Mouse (Mus musculus): ENCODE data around the gene Zbtb16.
A peak's percentile ranks its signal among the peaks of the same experiment; 100 is the strongest.

The Zbtb16 gene

GRCm38 (mm10) chr9:48835631-48836565 lies at the start of gene Zbtb16:
TSS of gene Zbtb16 (minus strand) at chr9:48836222.
- DNase-seq: peak; percentile 78

DNA sequence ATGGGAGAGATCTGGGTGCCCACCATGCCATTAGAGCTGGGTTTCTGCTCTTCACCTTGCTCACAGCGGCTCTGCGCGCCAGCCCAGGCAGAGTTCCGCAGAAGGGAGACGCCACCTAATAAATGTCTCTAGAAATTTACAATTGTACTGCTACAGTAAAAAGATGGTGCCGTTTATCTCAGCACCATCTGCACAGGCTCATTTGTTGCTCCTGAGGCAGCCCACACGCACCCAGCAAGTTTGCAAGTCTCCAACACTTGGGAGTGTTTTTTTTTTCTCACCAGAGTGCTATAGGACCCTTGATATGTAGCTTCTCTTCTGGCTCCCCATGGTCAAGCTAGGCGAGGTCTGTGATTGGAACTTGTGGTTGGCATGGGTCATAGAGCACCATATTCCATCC lies 36.9 kb upstream of the Zbtb16 start:
- DNase-seq: no peak

- DNase-seq: no peak
These were observed 30.6 kb upstream of the Zbtb16 start for GRCm38 (mm10) chr9:48866523-48867121.

DNA sequence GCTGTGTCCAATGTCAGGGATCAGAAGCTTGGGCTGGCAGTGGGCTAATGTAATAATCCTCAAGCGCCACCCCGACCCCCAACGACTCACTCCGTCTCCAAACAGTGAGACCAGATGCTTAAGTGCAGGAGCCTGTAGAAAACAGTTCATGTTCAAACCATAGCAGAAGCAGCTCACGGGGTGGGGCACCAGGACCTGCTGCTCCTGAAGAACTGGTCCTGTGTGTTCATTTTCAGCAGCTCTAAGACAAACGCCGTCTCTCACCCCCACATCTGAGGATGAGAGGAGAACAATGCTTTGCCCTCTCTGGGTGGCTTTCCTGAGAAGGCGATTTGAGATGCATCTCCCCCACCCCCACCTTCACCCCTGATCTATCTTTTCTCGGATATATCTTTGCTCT lies 29.2 kb upstream of the Zbtb16 start:
- no peak for DNase-seq

DNA sequence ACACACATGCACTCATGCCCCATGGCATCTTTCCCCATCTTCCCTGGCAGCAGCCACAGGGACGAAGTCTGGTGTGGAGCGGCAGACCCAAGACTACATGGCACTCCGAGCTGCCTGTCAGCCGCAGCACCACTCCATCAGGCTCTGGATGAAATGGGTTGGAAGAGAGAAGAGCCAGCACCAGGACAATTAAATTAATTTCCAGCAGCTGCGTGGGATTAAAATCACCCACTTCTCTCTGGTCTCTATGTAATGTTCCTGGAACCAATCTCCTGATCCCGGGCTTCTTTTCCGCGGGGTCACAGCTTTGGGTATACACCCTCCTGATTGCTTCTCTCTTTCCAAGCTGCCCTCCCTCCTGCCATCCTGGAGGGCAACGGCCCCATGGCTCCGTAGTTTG lies 25.5 kb upstream of the Zbtb16 start:
- DNase-seq: no peak

- DNase-seq: peak; percentile 67
These were observed 24.5 kb upstream of the Zbtb16 start for GRCm38 (mm10) chr9:48860526-48860845.

GRCm38 (mm10) chr9:48859828-48860525 lies 24.0 kb upstream of the Zbtb16 start:
- DNase-seq: no peak

- no peak for DNase-seq
These were observed 21.9 kb upstream of the Zbtb16 start for GRCm38 (mm10) chr9:48857944-48858343.

DNA sequence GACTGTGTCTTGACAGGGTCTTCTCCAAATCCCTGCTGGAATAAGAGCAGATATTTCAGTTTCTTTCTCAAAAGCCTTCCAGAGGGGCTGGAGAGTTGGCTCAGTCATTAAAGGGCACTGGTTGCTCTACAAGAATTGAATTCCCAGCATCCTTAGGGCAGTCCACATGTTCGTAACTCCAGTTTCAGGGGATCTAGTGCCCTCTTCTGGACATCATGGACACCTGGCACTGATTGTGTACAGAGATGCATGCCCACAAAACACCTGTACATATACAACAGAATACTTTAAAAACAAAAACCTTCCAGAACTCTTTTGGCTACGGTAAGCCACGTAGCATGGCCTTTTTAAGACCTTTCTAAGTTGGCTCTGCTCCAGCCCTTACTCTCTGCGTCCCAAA lies 20.2 kb upstream of the Zbtb16 start:
- no peak for DNase-seq

DNA sequence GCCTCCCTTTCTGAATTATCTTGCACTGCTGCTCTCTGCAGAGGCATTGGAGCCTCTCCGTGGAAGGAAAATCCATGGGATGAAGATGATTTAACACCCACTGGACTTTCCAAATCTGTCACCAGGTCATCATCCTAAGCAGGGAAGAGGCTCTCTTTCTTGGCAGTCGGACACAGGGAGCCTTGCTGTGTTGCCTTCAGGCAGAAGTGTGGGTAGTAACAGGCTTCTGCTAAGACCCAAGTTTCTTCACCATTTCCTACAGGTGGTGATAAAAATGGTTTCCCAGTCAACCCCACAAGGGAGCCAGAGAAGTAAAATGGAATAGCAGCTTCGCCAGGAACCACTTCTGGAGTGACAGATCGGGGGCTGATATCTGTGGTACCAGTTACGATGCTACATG lies 13.5 kb upstream of the Zbtb16 start:
- no peak for DNase-seq

DNA sequence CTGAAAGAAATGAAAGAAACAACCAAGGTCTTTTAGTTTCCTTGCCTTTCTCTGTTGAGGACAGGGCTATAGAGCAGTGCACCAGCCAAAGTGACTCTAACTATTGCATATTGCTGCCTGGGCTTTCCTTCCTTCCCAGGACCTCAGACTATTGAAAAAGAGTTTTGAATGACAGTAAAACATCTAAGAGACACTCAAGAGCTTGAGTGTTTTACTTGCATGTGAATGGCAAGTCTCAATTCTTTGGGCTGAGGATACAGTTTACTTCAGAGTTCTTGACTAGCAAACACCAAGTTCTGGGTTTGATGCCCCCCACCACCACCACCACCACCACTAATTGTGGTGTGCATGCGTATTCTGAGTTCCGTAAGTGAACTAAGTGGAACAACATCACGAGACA lies 3.5 kb upstream of the Zbtb16 start:
- no peak for DNase-seq

- no peak for DNase-seq
These were observed 2.3 kb upstream of the Zbtb16 start for GRCm38 (mm10) chr9:48838346-48838745.

DNA sequence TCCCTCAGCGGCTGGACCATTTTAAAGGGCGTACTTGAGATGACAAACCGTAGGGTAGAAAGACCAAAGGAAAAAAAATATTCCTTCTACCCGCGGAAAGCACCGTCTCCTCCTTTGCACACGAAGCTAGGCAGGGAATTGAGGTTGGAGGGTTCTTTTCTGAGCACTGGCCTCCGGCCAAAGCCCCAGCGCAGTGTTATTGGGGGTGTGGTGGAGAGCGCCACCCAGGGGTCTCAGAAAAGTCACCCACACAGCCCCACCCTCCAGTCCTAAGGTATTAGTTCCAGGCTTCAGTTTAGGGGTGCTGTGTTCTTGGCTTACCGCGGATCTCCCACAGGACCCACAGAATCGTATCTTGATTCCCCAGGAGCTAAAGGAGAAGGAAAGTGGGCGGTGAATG lies 1.2 kb upstream of the Zbtb16 start:
- no peak for DNase-seq

DNA sequence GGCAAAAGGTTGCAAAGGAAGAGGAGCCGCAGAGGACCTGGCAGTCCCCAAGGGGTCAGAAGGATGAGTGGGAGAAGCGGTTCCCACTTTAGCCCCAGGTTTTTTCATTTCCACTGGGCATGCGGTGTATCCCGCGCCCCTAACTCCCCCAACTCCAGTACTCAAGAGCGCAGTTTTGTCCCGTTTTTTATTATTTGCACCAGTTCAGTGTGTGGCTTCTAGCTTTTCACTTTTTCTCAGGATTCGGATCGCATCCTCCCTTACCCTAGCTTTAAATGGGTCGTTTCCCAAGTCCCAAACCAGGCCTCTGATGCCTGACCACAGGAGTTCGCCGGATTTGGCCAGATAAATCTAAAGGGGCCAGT lies 526 bp upstream of the Zbtb16 start:
- no peak for DNase-seq

DNA sequence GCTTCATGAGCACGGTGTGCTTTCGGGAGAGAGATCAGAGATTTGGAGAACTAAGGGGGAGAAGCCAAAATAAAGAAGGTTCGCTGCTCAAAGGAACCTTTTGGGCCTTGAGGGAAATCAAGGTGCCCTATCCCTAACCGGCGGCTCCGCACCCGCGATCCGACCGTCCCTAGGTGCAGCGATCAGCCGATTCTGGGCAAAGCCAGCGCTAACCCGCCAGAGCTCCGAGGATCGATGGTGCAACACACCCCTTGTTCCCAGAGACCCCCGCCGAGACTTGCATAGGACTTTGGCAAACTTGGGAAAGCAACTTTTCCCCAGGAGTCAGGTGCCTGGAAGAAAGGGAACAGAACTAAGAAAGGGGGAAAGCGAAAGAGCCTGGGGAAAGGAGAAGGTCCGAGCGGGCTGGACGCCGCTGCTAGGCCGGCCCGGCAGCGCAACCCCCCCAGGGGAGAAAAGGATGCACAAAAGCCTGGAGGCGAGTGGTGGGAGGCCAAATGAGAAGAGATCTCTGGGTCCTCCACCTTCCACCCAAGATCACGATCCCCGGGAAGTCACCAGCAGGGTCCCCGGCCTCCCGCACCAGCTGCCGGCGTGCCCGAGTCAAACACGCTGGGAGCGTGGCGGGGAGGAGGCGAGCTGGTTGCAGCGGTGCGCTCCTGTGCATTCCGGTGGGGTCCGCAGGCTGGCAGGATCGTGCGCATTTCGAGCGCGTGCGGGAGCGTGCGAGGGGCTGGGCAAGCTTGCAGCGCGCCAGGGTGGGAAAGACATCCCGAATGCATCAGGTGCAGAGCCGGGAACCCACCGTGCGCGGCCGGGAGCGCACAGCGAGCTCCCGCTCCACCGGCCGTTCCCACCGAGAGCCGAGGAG lies 1.2 kb downstream of the Zbtb16 start:
- DNase-seq: peak; percentile 14

GRCm38 (mm10) chr9:48834006-48834405 lies 2.0 kb downstream of the Zbtb16 start:
- DNase-seq: no peak

DNA sequence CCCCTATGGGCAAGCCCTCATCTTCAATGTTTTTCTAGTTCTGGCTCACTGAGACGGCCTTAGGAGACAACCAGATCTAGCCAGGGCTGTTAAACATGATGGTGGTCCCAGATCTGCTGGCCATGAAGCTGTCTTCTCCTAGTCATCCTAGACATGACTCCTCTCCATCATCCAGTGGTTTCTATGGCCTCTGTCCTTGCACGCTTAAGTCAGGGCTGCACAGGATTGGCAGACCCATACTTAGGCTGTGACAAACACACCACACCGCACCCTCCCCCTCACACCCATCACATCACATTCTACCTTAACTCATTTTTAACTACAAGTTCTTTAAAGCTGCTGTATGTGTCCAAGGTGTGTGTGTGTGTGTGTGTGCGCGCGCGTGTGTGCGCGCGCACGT lies 2.5 kb downstream of the Zbtb16 start:
- DNase-seq: no peak

DNA sequence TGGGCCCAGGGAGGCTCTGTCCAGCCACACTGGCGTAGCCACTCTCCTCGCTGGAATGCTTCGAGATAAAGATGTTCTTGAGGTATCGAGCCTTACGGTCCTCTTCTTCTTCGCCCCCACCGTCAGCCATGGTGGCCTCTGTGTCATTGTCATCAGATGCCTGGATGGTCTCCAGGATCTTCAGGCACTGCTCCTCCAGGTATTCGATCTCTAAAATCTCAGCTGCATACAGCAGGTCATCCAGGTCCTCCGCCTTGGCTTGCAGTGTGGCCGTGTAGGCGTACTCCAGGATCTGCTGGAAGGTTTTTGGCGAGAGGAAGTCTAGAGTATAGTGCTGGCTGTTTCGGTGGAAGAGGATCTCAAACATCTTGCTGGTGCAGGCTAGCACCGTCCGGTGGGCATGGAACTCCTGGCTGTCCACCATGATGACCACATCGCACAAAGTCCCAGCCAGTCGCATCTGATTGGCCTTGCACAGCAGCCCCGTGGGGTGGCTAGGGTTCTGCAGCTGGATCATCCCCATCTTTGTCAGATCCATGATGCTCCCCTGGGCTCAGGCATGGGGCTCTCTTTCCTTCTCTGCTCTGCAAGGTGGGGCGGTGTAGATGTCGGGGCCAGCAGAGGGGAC lies 3.4 kb downstream of the Zbtb16 start:
- DNase-seq: no peak

DNA sequence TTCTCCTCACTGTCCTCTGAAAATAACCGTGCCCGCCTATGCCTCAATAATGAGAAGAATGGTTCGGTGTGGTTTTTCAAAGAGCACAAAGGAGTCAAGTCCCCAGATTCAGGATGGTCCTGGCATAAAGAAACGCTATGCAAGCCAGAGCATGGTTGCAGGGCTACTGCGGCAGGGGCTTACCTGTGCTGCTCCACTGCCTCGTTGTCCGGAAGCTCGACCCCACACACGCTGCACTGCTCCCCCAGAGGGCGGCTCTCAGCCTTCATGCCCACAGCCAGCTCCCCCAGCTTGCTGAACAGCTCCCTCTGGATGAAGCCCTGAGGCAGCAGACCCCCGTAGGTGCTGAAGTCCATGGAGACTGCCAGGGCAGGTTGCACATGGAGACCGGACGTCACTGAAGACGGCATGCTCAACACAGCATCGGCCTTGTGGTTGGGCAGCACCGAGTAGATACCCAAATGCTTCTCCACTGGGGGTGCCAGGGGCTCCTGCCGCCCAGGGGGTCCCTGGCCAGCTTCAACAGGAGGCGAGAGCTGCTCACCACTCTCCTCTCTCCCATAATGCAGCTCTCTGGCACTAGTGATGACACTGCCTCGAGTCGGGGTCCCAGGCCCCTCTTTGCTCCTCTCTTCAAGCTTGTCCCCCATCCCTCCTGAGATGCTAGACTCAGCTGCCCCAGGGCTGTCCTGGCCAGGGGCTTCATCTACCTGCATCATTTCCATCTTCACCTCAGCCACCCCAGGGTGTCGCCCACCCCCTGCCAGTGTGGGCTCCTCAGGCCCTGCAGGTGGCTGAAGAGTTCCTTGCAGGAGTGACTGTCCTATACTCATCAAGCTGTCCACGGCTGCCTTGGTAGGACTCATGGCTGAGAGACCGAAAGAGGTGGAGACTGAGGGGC lies 4.2 kb downstream of the Zbtb16 start:
- no peak for DNase-seq

GRCm38 (mm10) chr9:48828839-48829238 lies 7.2 kb downstream of the Zbtb16 start:
- DNase-seq: no peak

DNA sequence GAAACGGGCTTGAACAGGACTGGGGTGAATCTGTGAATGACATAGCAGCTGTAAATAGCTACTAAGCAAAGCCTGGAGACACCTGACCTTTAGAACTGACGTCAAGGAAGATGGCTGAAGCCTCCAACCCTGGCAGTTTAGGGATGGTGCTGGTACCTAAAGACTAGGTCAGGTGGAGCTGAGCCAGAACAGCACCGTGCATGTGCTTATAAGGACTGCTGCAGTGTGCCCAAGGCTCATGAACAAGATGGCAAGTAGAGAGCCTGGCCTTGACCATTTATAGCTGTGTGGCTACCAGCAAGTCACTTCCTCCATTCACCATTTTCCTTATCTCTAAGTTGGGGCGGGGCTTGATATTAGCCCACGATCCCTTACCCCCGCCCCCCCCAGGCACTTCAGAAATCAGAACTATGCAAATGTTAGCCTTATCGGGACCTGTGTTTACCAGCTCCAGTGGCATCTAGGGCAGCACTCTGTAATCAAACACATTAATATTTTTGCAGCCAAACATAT lies 9.6 kb downstream of the Zbtb16 start:
- no peak for DNase-seq

Measured in kidney, adult 11 months (tissue).